Mouse (Mus musculus) limb, embryonic 12.5 days (tissue): ENCODE results near the gene Gm49318. TPM values are rescaled to one million over a fixed set of nuclear protein-coding genes. Genes with fewer than 3 reads are reported as not detected.
A peak's percentile ranks its signal among the peaks of the same experiment; 100 is the strongest.

Experiments used
- ATAC-seq: fragments of 200-750 bp; cut with Nextera tagmentation; 2 replicates; pipeline ENCODE4 v1.8.0; 2017; ENCODE audit warnings: low read depth, moderate TSS enrichment; ENCODE audit not compliant: insufficient number of reproducible peaks, insufficient read depth, low FRiP score, low TSS enrichment
- H3K27ac ChIP-seq: fragments of 300-500 bp; sonication (generic); 2 replicates; pipeline ENCODE4 v1.5.1; 2016; ENCODE audit warnings: mild to moderate bottlenecking, moderate library complexity
- H3K27me3 ChIP-seq: fragments of 300-500 bp; sonication (generic); 2 replicates; pipeline ENCODE4 v1.6.1; 2016; ENCODE audit warnings: mild to moderate bottlenecking, moderate library complexity
- H3K36me3 ChIP-seq: fragments of 300-500 bp; sonication (generic); 2 replicates; pipeline ENCODE4 v1.6.1; 2016; ENCODE audit warnings: mild to moderate bottlenecking, moderate library complexity
- H3K4me1 ChIP-seq: fragments of 300-500 bp; sonication (generic); replicated peaks from 2 replicates; pipeline ENCODE4 v1.6.1; 2016
- H3K4me2 ChIP-seq: fragments of 300-500 bp; sonication (generic); 2 replicates; pipeline ENCODE4 v1.6.1; 2016; ENCODE audit warnings: mild to moderate bottlenecking, moderate library complexity
- H3K4me3 ChIP-seq: fragments of 300-500 bp; sonication (generic); replicated peaks from 2 replicates; pipeline ENCODE4 v1.5.1; 2016; ENCODE audit warnings: mild to moderate bottlenecking
- H3K9ac ChIP-seq: fragments of 300-500 bp; sonication (generic); replicated peaks from 2 replicates; pipeline ENCODE4 v1.6.1; 2016; ENCODE audit warnings: mild to moderate bottlenecking, moderate library complexity
- H3K9me3 ChIP-seq: fragments of 300-500 bp; sonication (generic); 2 replicates; pipeline ENCODE4 v1.6.1; 2016; ENCODE audit warnings: mild to moderate bottlenecking, moderate library complexity
- WGBS: fragments of 180-500 bp; shearing (Covaris S2); methylation state at CpG from one replicate; pipeline ENCODE4 v1.1.7; 2016; 5-methylcytosine and 5-hydroxymethylcytosine counted together
- polyA plus RNA-seq: library from polyadenylated mRNA; unstranded; fragments of >200 nt; fragmentation: Nextera tagmentation; extraction: Ambion mirVana; gene quantifications from 2 replicates; pipeline ENCODE4 v1.2.1, GENCODE M21; 2016

The Gm49318 gene
- polyA plus RNA-seq, 1 experiment from 2014 or later = not detected

DNA sequence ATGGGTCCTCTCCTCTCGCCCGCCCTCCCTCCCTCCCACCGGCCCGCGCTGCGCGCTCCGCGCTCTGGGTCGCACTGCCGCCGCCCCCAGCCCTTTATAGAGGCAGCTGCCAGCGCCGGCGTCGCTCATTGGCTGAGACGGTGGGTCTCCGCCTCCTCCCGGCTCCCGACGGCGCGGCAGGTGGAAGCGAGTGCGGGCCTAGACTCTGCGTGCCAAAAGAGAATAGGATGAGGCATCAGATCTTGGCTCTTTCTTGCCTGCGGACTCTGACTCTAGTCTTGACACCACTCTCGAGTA, 19.2 kb downstream of the Gm49318 start, which contains the start of gene Elavl3:
TSS of gene Elavl3 (minus strand) at position 66 of the 297 bp plus-strand sequence.
- WGBS = 1% methylated on average over 24 of the region's 28 CpGs
- Histone ChIP-seq H3K9me3 (no peaks in the 10 kb centered on the region), H3K4me1 (peaks cover 24% of the 10 kb centered on the region), H3K9ac (peak within 1 kb of the TSS; percentile 31; the same call in 1 of the 2 replicates), H3K4me3 (peak within 1 kb of the TSS; percentile 42), H3K36me3 (peaks cover 2% of the 10 kb centered on the region), H3K27me3 (peaks cover 96% of the 10 kb centered on the region), H3K4me2 (peak within 1 kb of the TSS; percentile 66), H3K27ac (no peak within 1 kb of the TSS)
- no peak for ATAC-seq

- Histone ChIP-seq H3K27me3 (peaks cover 96% of the 10 kb centered on the region), H3K4me2 (peak overlapping the region; percentile 66), H3K36me3 (no peaks in the 10 kb centered on the region), H3K4me1 (peaks cover 24% of the 10 kb centered on the region), H3K4me3 (peak overlapping the region; percentile 42), H3K27ac (no peak overlapping the region), H3K9ac (peak overlapping the region; percentile 31; the same call in 1 of the 2 replicates), H3K9me3 (no peaks in the 10 kb centered on the region)
- WGBS = under 1% methylated on average over 59 of the region's 67 CpGs
- ATAC-seq = no peak; the same call in 1 of the 2 replicates
Observed at GRCm38 (mm10) chr9:22051161-22051957, 19.7 kb downstream of the Gm49318 start.

GRCm38 (mm10) chr9:22050351-22050889, 20.6 kb downstream of the Gm49318 start:
- WGBS = 2% methylated on average over 42 of the region's 43 CpGs
- ATAC-seq = 0 out of 2 replicates have a peak, but pooled peaks have one; percentile 28
- no peaks in the 10 kb centered on the region for H3K36me3 ChIP-seq
- H3K4me3 ChIP-seq = peak overlapping the region; percentile 42
- H3K9ac ChIP-seq = peak overlapping the region; percentile 31; the same call in 1 of the 2 replicates
- H3K4me2 ChIP-seq = peak overlapping the region; percentile 66
- peaks cover 87% of the 10 kb centered on the region for H3K27me3 ChIP-seq
- H3K27ac ChIP-seq = no peak overlapping the region
- H3K9me3 ChIP-seq = no peaks in the 10 kb centered on the region
- peaks cover 24% of the 10 kb centered on the region for H3K4me1 ChIP-seq

GRCm38 (mm10) chr9:22049721-22050270, 21.3 kb downstream of the Gm49318 start:
- Histone ChIP-seq H3K36me3 (no peaks in the 10 kb centered on the region), H3K4me2 (no peak overlapping the region), H3K4me1 (peaks cover 23% of the 10 kb centered on the region), H3K9ac (no peak overlapping the region), H3K9me3 (no peaks in the 10 kb centered on the region), H3K27ac (no peak overlapping the region), H3K27me3 (peaks cover 81% of the 10 kb centered on the region), H3K4me3 (peak overlapping the region; percentile 42; the same call in 1 of the 2 replicates)
- ATAC-seq = no peak
- 68% methylated on average over 4 of the region's 4 CpGs for WGBS

- H3K36me3 ChIP-seq = no peaks in the 10 kb centered on the region
- no peak for ATAC-seq
- no peak overlapping the region for H3K4me3 ChIP-seq
- H3K9ac ChIP-seq = no peak overlapping the region
- H3K27ac ChIP-seq = no peak overlapping the region
- peaks cover 76% of the 10 kb centered on the region for H3K27me3 ChIP-seq
- 75% methylated on average over 11 of the region's 11 CpGs for WGBS
- no peak overlapping the region for H3K4me2 ChIP-seq
- H3K4me1 ChIP-seq = peaks cover 19% of the 10 kb centered on the region
- H3K9me3 ChIP-seq = no peaks in the 10 kb centered on the region
Observed at GRCm38 (mm10) chr9:22049315-22049714, 21.7 kb downstream of the Gm49318 start.

DNA sequence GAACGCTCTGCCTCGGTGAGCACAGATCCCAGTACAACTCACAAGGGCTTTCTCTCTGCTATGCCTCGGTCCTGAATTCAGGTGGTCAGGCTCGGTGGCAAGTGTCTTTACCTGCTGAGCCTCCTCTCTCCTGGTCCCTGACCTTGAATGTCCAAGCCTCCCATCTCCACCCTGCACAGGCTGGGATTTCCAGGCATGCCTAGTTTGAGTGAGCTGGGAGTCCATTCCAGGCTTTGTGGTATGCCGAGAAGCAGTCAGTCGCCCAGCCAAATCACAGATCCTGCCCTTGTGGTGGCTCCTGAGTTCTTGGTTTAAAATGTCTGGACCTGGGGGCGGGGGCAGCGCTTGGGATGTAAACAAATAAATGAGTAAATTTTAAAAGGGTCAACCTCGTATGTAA, 23.7 kb downstream of the Gm49318 start:
- WGBS = 53% methylated on average over 9 of the region's 9 CpGs
- peaks cover 18% of the 10 kb centered on the region for H3K4me1 ChIP-seq
- H3K9me3 ChIP-seq = no peaks in the 10 kb centered on the region

DNA sequence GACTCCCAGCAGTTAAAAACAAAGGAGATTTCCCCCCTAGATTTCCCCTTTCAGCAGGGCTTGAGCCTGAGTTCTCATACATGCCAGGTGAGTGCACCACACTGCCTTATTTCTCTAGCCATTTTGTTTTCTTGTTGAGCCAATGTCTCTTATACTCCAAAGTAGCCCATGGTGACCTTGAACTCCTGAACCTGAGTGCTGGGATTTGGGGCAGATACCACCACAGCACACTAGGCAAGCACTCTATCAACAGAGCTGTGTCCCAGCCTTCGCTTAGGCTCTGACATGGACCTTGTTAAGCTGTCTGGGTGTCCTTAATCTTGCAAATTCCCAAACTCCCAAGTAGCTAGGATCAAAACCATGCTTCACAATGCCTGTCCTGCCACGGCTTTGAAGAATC, 29.2 kb downstream of the Gm49318 start:
- H3K4me2 ChIP-seq = no peak overlapping the region
- H3K27me3 ChIP-seq = 0 out of 2 replicates have a peak, but pooled peaks cover 2% of the 10 kb centered on the region
- no peak for ATAC-seq
- no peaks in the 10 kb centered on the region for H3K36me3 ChIP-seq
- WGBS = 42% methylated on average over 2 of the region's 2 CpGs
- no peak overlapping the region for H3K27ac ChIP-seq
- no peaks in the 10 kb centered on the region for H3K4me1 ChIP-seq
- H3K9me3 ChIP-seq = no peaks in the 10 kb centered on the region
- no peak overlapping the region for H3K9ac ChIP-seq
- no peak overlapping the region for H3K4me3 ChIP-seq

More for the DNA sequence above, 23.7 kb downstream of the Gm49318 start:
- Histone ChIP-seq H3K27me3 (peaks cover 56% of the 10 kb centered on the region), H3K4me2 (no peak overlapping the region), H3K27ac (no peak overlapping the region), H3K36me3 (no peaks in the 10 kb centered on the region), H3K4me3 (no peak overlapping the region), H3K9ac (no peak overlapping the region)
- no peak for ATAC-seq

DNA sequence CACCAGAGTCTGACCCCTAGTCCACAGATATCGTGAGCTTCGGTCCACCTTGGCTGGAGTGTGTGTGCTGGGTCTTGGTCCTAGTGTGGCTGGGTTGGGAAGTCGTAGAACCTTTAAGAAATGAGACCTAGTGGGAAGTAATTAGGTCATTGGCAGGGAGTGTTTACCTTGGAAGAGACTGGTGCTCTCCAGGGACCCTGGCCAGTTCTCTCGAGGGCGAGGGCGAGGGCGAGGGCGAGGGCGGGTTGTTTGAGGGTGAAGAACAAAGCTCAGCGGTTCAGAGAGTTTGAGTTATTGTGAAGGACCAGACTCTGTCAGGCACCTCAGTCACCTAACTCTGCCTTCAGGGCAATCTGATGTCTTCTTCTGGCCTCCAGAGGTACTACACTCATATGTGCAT, 33.2 kb downstream of the Gm49318 start:
- Histone ChIP-seq H3K9ac (no peak overlapping the region), H3K9me3 (no peaks in the 10 kb centered on the region), H3K4me2 (no peak overlapping the region), H3K27me3 (0 out of 2 replicates have a peak, but pooled peaks cover 5% of the 10 kb centered on the region), H3K27ac (no peak overlapping the region), H3K36me3 (no peaks in the 10 kb centered on the region), H3K4me3 (no peak overlapping the region), H3K4me1 (peaks cover 7% of the 10 kb centered on the region)
- ATAC-seq = no peak
- WGBS = 82% methylated on average over 10 of the region's 10 CpGs

GRCm38 (mm10) chr9:22035300-22036044, 35.6 kb downstream of the Gm49318 start:
- 52% methylated on average over 6 of the region's 6 CpGs for WGBS
- H3K4me1 ChIP-seq = peaks cover 7% of the 10 kb centered on the region
- ATAC-seq = no peak

DNA sequence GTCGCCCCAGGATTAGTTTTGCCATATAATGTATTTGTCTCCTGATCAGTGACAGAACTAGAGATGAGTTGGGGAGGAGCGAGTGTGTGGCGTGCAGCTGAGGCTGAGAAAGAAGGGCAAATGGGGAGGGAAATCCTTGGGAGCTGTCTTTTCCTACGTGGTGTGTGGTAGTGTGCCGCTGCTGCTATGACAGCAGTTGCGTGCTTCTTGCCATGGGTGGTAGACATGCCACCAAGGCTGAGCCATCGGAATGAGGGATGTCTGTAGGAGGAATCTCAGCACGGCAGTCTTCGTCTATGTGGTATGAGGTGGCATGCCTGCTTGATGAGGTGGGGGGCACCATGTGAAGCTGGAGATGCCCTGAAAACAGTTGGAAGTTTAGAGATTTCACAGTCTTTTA, 40.7 kb downstream of the Gm49318 start:
- H3K4me2 ChIP-seq = no peak overlapping the region
- H3K9me3 ChIP-seq = no peaks in the 10 kb centered on the region
- 0 out of 2 replicates have a peak, but pooled peaks cover 5% of the 10 kb centered on the region for H3K27me3 ChIP-seq
- WGBS = 90% methylated on average over 9 of the region's 9 CpGs
- H3K4me3 ChIP-seq = no peak overlapping the region
- no peaks in the 10 kb centered on the region for H3K36me3 ChIP-seq
- peaks cover 2% of the 10 kb centered on the region for H3K4me1 ChIP-seq
- no peak for ATAC-seq
- no peak overlapping the region for H3K9ac ChIP-seq
- no peak overlapping the region for H3K27ac ChIP-seq

More at GRCm38 (mm10) chr9:22035300-22036044, 35.6 kb downstream of the Gm49318 start:
- Histone ChIP-seq H3K27ac (no peak overlapping the region), H3K27me3 (0 out of 2 replicates have a peak, but pooled peaks cover 5% of the 10 kb centered on the region), H3K36me3 (no peaks in the 10 kb centered on the region), H3K9me3 (no peaks in the 10 kb centered on the region), H3K9ac (no peak overlapping the region), H3K4me2 (no peak overlapping the region), H3K4me3 (no peak overlapping the region)

- Histone ChIP-seq H3K4me2 (no peak overlapping the region), H3K4me3 (no peak overlapping the region), H3K27me3 (no peaks in the 10 kb centered on the region; the same call in 1 of the 2 replicates), H3K27ac (no peak overlapping the region), H3K36me3 (no peaks in the 10 kb centered on the region), H3K9me3 (no peaks in the 10 kb centered on the region), H3K4me1 (no peaks in the 10 kb centered on the region), H3K9ac (no peak overlapping the region)
- no peak for ATAC-seq
- WGBS = 67% methylated on average over 7 of the region's 7 CpGs
Observed at GRCm38 (mm10) chr9:22028467-22028866, 42.6 kb downstream of the Gm49318 start.
